Mouse (Mus musculus) C2C12 (cell line): ENCODE data around the gene Stk40.

Experiments
- CEBPB ChIP-seq: IDR thresholded peaks from one replicate; pipeline ENCODE4 v1.6.1; 2011; ENCODE audit warnings: low read depth, mild to moderate bottlenecking, control low read depth, moderate library complexity
- CTCF ChIP-seq: IDR thresholded peaks from one replicate; pipeline ENCODE4 v1.5.1; 2011; ENCODE audit not compliant: control insufficient read depth, insufficient read depth, insufficient read length
- FOSL1 ChIP-seq: IDR thresholded peaks from one replicate; pipeline ENCODE4 v1.8.0; 2011; ENCODE audit warnings: mild to moderate bottlenecking, low read length; ENCODE audit not compliant: poor library complexity, insufficient read depth, severe bottlenecking
- MAX ChIP-seq: IDR thresholded peaks from one replicate; pipeline ENCODE4 v1.6.1; 2011; ENCODE audit warnings: mild to moderate bottlenecking, control low read depth
- MYOD1 ChIP-seq: IDR thresholded peaks from one replicate; pipeline ENCODE4 v1.6.1; 2011; ENCODE audit warnings: low read depth; ENCODE audit not compliant: control insufficient read depth, insufficient read length
- MYOG ChIP-seq: IDR thresholded peaks from one replicate; pipeline ENCODE4 v1.6.1; 2011; ENCODE audit not compliant: control insufficient read depth, insufficient read length; ENCODE audit errors: extremely low read depth
- USF1 ChIP-seq: IDR thresholded peaks from one replicate; pipeline ENCODE4 v1.6.1; 2011; ENCODE audit warnings: low read depth, mild to moderate bottlenecking, control low read depth, moderate library complexity

GRCm38 (mm10) chr4:126062856-126063255 lies 40.9 kb upstream of the Stk40 start:
- peak; percentile 49 for TF ChIP-seq CTCF
- TF ChIP-seq MAX = no peak
- TF ChIP-seq USF1 = no peak
- no peak for TF ChIP-seq MYOD1
- TF ChIP-seq MYOG = no peak
- no peak for TF ChIP-seq FOSL1
- TF ChIP-seq CEBPB = no peak
